Mouse (Mus musculus) layer of hippocampus, adult 18-20 months (tissue): ENCODE measurements around the gene Psen2. TPM values are rescaled to one million over a fixed set of nuclear protein-coding genes. Genes with fewer than 3 reads are reported as not detected.
A peak's percentile ranks its signal among the peaks of the same experiment; 100 is the strongest.

ENCODE experiments used
- DNase-seq, 2 experiments: peaks; one replicate each; pipeline ENCODE4 v3.0.0; 2022; ENCODE audit warnings: low spot score in 2 of 2
- total RNA-seq, 2 experiments: library from RNA; stranded (reverse); gene quantifications; 2 replicates each; pipeline ENCODE4 v1.2.3; 2021

Gene Psen2
- total RNA-seq, 2 experiments from 2014 or later: 17.4 to 17.9 TPM

DNA sequence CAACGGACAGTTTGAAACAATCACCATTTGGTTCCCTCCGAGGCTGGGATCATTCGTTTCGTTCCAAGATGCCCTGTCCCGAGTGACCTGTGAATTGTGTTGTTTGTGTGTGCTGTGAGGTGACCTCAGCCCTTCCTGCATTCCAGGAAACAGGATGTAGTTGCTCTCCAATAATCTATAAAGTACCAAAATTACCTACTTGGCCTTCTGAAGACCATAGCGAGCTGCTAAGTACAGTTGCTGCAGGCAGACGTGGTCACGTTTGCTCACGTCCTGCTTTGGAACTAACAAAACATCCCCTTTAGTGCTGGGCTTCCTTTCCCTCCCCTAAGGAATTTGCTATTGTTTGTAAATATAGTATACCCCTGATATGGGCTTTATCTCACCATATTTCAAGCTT, 14.3 kb upstream of the Psen2 start:
- no peak for DNase-seq

DNA sequence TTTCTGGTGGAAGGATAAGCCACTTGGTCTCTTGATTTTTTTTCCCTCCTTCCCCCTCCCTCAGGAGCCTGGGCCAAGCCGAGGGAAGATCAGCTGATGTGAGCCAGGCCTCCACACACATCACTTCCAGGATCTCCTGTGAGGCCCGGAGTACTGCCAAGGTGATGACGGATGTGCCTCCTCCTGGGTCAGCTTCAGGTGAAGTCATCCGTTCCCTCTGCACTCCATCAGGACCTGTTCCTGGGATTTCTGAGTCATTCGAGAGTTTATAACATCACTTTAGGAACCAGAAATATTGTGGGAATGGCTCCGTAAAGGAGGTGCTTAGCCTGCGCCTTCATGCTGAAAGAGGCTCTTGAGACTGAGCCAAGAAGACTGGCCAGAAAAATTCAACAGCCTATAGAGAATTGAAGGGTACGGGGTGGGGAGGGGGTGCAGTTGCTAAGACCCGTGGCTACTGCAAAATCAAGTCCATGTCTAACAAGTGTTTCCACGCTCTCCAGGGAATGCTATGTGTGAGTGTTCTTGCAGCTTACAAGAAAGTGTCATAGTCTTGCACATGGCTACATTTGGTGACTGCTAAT, 11.6 kb upstream of the Psen2 start:
- no peak for DNase-seq

DNA sequence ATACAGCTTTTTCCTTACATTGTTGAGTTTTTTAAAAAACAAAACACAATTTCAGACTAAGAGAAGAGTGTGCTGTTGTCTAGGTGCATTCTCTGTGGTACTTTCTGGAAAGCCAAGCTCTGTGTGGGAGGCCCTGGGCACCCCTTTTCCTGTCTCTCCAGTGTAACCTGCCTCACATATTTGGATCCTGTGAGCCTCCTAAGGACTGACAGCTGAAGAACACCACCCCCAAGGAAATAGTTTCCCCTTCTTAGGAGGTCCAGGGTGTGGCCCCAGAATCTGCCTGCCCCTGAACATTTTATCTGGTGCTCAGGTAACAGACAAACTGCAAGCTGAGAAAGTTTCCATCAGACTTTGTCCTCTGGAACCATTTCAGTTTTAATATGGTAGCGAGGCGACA, 5.8 kb upstream of the Psen2 start:
- no peak for DNase-seq

DNA sequence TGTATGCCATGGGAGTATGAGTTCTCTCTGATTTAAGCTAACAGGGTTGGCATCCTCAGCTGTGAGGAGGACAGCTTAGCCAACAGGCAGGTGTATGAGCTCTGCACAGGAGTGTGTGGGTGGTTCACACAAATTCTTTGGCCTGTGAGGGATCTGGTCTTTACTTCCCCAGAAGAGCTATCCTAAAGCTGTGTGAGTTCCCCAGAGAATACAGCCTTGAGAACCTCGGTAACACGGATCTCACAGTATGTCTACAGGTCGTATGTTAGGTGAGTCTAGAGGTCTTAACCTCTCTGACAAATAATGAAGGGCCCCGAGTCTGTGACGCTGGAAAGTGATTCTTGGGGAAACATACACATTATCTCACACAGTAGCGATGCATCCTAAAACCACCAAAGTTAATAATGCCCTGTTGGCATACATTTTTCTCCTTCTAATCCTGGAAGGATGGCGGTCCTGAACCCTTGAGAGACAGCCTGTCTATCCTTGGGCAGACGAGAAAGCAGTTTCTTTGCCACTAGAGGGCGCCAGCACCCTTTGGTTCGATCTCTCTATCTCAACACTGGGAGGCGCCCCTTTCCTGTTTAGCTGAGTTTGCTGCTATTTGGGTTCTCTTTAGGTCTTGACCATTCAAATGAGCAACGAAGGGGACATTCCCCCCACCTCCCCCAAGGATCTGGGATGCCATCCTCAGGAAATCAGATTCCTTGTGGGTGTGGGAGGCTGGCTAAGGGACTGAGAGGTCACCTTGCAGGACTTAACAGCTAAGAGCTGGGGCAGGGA, 5.2 kb upstream of the Psen2 start:
- peak; percentile 83 to 96 for DNase-seq

DNA sequence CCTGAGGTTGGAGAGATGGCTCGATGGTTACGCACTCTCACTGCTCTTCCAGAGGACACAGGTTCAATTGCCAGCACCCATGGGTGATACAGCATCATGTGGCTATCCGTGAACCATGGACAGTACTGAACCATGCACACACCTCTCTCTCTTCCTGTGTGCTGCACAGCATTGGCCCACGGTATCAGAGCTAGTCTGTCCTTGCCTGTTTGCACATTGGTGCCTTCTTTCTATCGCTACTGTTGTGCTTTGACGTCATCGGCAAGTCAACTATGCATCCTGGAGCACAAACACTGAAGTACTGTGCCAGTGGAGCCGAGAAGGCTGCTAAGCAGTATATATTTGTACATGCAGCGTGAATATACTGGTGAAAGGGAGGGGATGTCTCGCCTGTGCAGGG, 3.9 kb upstream of the Psen2 start:
- DNase-seq: no peak

DNA sequence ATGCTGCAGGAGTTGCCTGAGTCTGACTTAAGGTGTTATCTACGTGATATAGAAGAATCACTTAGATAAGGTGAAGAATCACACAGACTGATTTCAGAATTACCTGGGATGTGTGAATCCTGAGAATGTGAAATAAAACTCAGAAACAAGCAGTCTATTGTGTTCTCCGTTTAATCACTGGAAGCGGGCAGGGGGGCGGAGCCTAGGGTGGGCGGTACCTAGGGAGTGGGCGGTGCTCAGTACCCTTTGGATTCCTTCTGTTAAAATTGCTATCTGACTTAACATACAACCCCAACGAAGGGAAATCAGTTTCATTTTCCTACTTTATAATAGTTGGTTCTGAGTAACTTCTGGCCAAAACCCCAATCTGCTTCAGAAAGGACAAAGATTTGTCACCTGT, 2.2 kb upstream of the Psen2 start:
- DNase-seq: no peak

DNA sequence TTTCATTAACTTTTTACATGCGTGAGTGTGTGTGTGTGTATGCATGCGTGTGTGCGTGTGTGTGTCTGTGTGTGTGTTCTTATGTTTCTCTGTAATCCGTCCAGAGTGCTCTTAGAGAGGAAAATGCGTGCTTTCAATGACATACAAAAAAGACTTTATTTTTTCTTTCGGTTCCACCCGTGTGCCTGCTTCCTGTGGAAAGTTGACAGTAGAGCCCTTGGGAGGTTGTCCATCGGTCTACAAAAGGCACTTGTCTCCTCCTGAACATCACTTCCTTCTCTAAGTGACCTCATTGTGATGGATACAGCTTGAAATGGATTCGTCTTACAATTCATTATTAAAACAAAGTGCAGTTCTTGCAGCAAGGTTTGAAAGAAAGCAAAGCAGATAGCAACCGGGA, 1.6 kb upstream of the Psen2 start:
- no peak for DNase-seq

DNA sequence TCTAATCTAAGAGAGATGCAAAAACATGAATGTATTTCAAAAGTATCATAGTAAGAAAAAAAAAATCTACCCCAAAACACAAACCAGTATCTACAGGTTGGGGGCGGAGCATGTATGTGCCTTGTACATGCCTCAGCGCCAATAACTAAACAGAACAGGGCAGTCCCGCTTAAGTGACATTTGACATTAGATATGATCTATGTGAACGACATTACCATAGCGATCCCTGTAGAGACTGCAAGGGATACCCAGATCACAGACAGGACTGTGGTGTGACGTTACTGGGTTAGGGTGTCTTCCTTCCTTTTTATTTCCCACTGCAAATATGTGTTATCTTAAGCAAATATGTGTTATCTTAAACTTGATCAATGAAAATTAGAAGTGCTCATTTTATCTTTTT, 1.2 kb upstream of the Psen2 start:
- DNase-seq: no peak

DNA sequence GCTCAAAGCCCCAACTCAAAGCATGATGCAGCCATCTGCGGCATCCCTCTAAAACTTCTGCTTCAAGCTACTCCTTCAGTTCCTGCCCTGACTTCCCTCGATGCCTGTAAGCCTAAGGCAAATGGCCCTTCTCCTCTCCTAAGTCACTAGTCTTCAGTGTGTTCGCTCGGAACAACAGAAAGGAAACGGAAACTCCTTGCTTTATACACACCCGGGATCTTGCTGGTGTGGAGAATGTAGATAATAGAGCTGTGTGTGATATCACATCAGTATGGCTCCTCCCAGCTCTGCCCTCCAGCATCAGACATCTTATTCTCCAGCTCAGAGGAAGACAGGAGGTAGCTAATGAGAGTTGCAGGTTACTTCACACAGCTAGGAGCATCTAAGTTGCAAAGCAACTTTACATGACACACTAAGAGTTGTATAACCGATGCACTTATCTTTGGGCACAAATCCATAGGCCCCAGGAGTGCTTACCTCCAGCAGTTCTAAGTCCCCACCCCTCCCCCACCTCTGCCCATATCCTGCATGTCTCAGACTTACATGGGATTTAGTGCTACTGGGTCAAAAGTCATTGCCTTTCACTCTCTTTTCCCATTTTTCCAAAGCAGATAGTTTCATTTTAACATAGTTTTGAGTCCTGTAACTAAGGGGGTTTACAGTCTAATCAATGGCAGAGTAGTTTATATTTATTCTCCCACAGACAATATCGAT, 1.2 kb downstream of the Psen2 start:
- no peak for DNase-seq

DNA sequence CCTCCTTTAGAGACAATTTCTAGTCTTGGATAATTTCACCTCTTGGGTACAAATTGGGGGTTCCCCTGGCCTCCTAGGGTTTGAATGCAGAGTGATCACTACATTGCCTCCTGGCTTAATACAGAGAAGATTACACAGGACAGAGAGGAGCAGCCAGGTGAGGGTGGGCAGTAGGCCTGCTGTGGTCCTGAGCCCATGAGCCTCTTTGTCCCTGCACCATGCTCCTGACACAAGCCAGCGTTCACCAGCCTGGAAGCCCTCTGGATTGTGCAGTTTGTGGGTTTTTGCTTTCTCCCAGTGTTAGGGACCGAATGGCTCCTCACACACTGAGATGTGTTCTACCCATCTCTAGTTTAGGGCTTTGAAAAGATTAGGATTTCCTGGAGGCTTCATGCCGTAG, 1.8 kb downstream of the Psen2 start:
- DNase-seq: no peak

DNA sequence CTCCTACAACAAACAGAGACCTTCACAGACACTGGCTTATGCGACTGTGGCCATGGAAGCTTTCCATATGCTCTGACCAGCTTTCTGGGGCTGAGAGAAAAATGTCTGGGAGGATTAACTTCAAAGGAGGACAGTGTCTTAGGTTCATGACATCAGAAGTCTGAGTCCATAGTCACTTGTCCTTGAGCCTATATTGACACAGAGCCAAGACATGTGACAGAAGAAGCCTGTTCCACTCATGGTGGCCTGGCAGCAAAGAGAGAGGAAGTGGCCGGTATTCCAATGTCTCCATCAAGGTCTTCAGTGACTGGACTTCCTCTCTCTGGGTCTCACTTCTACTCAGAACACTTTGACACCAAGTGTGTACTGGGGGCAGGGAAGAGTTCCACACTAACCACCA, 2.4 kb downstream of the Psen2 start:
- DNase-seq: no peak

DNA sequence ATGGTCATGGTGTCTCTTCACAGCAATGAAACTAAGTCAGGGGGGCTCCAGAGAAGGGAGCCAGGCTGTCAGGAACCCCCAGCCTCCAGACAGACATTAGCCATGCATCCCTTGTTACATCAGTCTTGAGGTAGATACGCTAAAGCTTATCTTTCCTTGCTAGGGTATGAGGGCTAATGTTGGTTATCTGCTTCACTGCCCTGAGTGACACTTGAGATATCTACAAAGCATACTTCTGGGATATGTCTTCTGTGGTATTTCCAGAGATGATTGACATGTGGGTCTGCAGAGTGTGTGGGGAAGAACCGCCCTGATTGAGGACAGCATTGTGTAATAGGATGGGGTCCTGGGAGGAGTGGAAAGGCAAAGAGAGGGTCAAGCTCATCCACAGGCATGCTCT, 3.5 kb downstream of the Psen2 start:
- DNase-seq: no peak

DNA sequence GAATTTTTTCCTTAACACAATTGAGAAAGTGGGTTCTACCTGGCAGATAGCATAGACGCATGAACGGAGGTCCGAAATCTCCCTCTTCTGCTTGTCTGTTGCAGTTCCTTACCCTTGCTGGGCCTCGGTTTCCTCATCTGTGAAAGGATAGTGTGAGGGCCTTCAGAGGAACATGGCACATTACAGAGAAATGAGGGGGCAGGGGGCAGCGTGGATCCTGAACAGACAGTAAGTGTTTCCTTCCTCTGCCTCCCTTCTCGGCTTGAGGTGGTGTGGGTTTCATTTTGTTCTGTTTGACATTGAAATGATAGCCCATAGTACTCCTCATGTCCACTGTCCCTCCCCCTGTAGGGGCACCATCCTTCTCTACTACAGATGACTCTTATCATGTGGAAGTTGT, 5.8 kb downstream of the Psen2 start:
- no peak for DNase-seq

DNA sequence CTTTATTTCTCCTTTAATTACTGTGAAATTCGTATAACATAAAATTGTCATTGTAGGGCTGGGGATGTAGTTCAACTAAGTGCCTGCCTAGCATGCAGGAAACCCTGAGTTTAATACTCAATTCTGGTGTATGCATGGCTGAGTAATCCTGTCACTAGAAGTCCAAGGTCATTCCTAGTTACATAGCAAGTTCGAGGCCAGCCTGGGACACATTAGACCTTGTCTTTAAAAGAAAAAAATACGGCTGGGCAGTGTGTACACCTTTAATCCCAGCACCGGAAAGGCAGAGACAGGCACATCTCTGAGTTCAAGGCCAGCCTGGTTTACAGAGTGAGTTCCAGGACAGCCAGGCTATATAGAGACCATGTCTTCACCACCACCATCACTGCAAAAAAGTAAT, 6.4 kb downstream of the Psen2 start:
- no peak for DNase-seq

DNA sequence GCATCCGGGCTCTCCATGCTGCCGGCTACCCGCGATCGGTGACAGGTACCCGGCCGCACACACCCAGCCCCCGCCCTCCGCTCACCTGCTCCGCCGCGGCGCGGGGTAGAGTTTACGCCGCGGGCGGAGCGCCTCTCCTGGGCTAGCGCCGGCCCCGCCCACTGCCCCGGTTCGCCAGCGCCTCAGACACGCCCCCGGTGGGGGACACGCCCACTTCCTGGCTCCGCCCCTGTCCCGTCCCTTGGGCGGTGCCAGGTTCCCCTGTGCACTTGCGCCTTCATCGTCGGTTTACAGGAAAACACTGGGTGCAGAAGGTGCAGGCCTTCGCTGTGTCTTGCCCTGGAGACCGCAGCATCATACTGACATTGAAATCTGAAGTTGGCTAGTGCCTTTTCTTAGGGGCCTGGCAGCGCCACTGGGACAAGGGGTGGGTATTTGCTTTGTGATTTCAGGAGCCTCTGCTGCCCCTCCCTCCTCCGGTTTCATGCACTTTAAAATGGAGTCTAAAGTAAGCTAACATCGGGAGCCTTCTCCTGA, 7.0 kb downstream of the Psen2 start:
- DNase-seq: peak; percentile 93 to 97

DNA sequence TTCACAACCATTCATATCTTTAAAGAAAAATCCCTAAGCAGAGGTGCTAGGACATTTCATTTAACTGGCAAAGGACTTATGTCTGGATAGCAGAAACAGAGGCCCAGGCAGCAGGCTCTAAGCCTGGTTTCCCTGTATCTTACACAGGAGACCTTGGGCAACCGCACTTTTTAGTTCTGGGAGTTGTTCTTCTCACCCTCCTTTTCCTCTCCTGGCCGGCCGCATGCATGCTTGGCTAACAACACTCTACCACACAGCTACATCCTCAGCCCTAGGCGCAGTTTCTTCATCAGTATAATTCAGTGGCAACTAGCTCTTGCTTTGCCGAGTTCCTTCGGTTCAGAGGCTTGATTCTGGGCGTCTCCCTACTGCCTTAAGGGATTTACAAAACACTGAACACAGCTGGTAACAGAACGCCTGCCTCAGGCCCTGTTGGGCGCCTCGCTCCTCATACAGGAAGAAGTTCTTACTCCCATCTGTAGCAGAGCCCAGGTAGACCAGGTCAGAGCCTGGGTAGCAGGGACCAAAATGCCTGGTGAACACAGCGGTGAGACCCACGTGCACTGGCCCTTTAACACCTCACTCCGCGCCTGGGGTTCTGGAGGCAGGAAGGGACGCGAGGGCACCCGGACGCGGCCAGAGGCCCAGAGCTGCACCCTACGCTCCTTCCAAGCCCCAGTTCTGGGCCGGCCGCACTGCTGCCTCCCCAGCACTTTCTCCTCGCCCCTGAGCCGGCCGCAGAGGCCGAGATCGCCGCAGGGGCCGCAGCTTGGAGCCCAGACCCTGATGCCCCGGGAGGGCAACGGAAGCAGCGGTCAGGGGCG, 7.7 kb downstream of the Psen2 start:
- peak; percentile 27 to 35 for DNase-seq

DNA sequence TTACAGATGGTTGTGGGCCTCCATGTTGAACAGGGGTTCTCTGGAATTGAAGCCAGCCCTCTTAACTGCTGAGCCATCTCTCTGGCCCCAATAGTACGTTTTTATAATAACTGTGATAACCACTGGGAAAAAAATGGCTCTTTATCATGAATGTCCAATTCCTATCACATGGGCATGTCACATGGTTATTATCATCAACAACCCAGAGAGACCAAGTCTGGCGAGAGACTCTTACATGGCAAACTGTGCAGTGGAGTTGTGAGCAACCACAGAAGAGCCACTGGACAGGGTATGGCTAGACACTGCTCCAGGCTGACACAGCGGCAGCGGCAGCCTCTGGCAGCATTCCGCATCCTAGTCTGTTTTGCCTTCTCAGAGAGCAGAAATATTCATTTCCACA, 8.9 kb downstream of the Psen2 start:
- DNase-seq: no peak

DNA sequence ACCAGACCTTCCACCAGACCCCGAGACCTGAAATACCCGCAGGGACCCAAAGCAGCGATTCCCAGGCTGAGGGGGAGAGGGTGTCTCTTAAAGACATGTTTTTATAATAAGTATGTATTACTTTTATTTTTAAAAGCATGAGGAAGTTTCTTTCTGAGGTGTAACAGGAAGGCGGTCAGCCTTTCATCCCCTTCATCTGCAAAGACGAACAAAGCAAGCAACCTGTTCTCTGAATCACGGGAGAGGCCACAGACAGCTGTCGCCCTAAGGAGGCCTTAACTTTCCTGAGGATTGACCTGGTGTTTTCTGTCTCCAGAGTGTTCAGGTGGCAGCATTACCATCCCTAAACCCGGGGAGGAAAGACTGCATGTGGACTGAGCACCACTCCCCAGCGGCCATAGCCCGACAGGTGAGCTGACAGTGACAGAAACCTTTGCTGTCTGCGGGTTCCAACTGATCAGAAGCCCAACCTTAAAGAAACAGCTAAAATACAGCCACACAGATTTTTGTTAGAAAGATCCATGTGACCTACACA, 10.5 kb downstream of the Psen2 start:
- no peak for DNase-seq

DNA sequence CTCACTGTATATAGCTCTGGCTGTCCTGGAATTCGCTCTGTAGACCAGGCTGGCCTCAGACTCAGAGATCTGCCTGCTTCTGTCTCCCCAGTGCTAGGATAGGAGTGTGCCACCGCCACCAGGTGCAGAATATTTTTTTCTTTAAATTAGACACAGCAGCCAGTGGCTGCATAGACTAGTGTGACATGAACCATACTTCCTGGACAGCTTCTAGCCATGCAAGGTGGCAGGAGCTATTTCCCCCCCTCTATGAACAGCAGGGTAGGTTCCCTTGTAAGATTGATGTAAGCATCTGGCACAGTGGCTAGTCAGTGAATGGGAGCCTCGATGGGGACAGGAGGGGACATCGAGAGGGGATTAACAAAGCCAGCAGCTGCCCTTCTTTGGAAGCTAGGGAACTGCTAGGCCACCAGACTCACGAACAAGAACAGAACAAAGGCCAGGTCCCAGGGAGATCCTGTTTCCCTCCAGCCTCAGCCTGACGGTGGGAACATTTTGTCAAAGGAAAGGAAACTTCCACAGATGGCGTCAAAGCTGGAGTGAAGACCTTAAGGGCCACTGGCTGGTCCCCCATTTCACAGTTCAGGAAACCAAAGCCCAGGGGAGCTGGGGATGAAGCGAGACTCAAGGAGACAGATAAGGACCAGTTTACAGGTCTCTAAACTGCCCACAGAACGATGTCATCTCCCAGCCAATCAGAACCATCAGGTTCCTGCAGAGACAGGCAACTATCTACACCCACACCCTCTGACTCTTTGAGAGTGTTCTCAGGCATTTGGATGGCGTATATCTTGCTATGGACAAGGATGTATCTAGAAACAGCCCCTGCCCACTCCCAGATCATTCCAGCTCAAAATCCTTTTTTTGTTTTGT, 11.8 kb downstream of the Psen2 start:
- DNase-seq: no peak

DNA sequence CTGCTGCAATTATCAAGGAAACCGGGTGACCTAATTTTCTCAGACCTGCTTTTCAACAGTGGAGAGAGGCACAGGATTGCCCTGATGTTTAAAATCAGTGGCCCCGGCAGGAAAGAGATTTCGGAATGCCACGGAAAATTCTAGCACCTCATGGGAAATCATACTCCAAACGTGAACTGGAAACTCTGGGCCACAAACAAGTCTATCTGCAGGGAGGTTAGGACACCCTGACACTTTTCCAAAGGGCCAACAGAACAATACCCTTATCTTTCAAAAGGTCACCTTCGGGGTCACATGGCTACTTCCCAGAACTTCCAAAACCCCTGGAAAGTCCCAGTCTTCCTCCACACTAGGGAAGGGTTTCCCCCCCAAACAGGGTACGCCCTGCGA, 12.8 kb downstream of the Psen2 start:
- no peak for DNase-seq
